Mouse (Mus musculus) ES-Bruce4 (cell line): ENCODE measurements at regions not wholly inside any gene's neighbourhood (a gene's known extent, or its start where the extent isn't known, plus 50 kb on each side); places are given as distances from the start of the nearest gene placed in this dataset.
A peak's percentile ranks its signal among the peaks of the same experiment; 100 is the strongest.

Experiments used
- H3K27ac ChIP-seq: 2 replicates; pipeline ENCODE4 v1.5.1; 2012; ENCODE audit warnings: low read length, inconsistent platforms; ENCODE audit not compliant: insufficient read depth
- H3K27me3 ChIP-seq: 2 replicates; pipeline ENCODE4 v1.6.1; 2012; ENCODE audit warnings: mild to moderate bottlenecking, low read length, inconsistent platforms; ENCODE audit not compliant: control insufficient read depth, poor library complexity, insufficient read depth, severe bottlenecking
- H3K36me3 ChIP-seq: 2 replicates; pipeline ENCODE4 v1.6.1; 2012; ENCODE audit warnings: inconsistent platforms, mild to moderate bottlenecking, low read length, moderate library complexity; ENCODE audit not compliant: control insufficient read depth, poor library complexity, insufficient read depth, severe bottlenecking
- H3K4me1 ChIP-seq: one replicate; pipeline ENCODE4 v1.8.1; 2011; ENCODE audit warnings: low read length; ENCODE audit not compliant: control insufficient read depth, insufficient read depth
- H3K4me3 ChIP-seq: 2 replicates; pipeline ENCODE4 v1.5.1; 2011; ENCODE audit warnings: low read depth, mild to moderate bottlenecking, low read length
- H3K9ac ChIP-seq: 2 replicates; pipeline ENCODE4 v1.6.1; 2012; ENCODE audit warnings: low read depth, mild to moderate bottlenecking, inconsistent platforms; ENCODE audit not compliant: poor library complexity, severe bottlenecking
- H3K9me3 ChIP-seq: replicated peaks from 2 replicates; pipeline ENCODE4 v1.6.1; 2012; ENCODE audit warnings: mild to moderate bottlenecking, low read length, inconsistent platforms; ENCODE audit not compliant: control insufficient read depth, poor library complexity, insufficient read depth, severe bottlenecking
- CTCF ChIP-seq: IDR thresholded peaks from one replicate; pipeline ENCODE4 v1.8.1; 2011; ENCODE audit warnings: low read depth, low read length
- EP300 ChIP-seq: IDR thresholded peaks from 2 replicates; pipeline ENCODE4 v1.6.1; 2011; ENCODE audit warnings: low read depth, low read length; ENCODE audit not compliant: insufficient read depth
- POLR2A ChIP-seq: IDR thresholded peaks from one replicate; pipeline ENCODE4 v1.8.1; 2011; ENCODE audit warnings: low read length; ENCODE audit not compliant: insufficient read depth

DNA sequence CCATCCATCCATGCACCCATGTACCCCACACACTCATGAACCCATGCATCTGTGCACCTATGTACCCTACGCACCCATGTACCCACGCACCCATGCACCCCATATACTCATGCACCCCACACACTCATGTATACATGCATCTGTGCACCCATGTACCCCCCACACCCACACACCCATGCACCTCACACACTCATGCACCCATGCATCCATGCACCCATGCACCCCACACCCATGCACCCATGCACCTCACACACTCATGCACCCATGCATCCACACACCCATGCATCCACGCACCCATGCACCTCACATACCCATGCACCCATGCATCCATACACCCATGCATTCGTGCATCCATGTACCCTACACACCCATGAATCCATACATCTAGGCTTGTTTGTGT is 63.6 kb downstream of the 4930564D02Rik start:
- Histone ChIP-seq H3K9me3 (no peaks in the 10 kb centered on the region), H3K36me3 (no peaks in the 10 kb centered on the region), H3K27ac (no peak overlapping the region), H3K4me1 (no peaks in the 10 kb centered on the region), H3K4me3 (no peak overlapping the region), H3K9ac (no peak overlapping the region), H3K27me3 (no peaks in the 10 kb centered on the region)
- TF ChIP-seq EP300, result no peak
- TF ChIP-seq CTCF, result no peak
- no peak for TF ChIP-seq POLR2A

- H3K4me1 ChIP-seq, result no peaks in the 10 kb centered on the region
- H3K27me3 ChIP-seq, result no peaks in the 10 kb centered on the region
- H3K9ac ChIP-seq, result no peak overlapping the region
- H3K4me3 ChIP-seq, result no peak overlapping the region
- H3K27ac ChIP-seq, result no peak overlapping the region
- no peak for TF ChIP-seq CTCF
- no peak for TF ChIP-seq POLR2A
- no peak for TF ChIP-seq EP300
- no peaks in the 10 kb centered on the region for H3K9me3 ChIP-seq
- no peaks in the 10 kb centered on the region for H3K36me3 ChIP-seq
Observed at GRCm38 (mm10) chr3:105131053-105131452, 64.4 kb downstream of the 4930564D02Rik start.

DNA sequence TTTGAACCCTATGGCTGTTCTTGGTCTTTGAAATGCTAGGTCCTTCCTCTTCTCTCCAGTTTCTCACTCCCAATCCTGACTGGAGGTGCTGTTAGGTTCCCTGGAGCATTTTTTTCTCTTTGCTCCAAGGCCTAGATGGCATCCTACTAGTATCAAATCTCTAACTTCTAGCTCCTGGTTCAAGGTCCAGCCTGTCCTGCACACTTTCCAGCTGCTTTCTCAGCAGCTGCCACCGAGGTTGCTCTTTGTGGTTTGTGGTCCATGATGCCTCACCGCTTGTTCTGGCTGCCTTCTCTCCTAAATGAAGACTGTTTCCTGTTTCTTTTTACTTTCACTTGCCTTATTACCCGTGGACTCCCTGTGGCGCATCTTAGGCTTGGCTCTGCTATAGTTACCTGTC is 66.4 kb downstream of the 4930564D02Rik start:
- TF ChIP-seq EP300 (no peak), POLR2A (no peak)
- Histone ChIP-seq H3K9ac (no peak overlapping the region), H3K36me3 (no peaks in the 10 kb centered on the region), H3K27ac (no peak overlapping the region), H3K9me3 (no peaks in the 10 kb centered on the region), H3K4me3 (no peak overlapping the region), H3K4me1 (no peaks in the 10 kb centered on the region), H3K27me3 (no peaks in the 10 kb centered on the region)

DNA sequence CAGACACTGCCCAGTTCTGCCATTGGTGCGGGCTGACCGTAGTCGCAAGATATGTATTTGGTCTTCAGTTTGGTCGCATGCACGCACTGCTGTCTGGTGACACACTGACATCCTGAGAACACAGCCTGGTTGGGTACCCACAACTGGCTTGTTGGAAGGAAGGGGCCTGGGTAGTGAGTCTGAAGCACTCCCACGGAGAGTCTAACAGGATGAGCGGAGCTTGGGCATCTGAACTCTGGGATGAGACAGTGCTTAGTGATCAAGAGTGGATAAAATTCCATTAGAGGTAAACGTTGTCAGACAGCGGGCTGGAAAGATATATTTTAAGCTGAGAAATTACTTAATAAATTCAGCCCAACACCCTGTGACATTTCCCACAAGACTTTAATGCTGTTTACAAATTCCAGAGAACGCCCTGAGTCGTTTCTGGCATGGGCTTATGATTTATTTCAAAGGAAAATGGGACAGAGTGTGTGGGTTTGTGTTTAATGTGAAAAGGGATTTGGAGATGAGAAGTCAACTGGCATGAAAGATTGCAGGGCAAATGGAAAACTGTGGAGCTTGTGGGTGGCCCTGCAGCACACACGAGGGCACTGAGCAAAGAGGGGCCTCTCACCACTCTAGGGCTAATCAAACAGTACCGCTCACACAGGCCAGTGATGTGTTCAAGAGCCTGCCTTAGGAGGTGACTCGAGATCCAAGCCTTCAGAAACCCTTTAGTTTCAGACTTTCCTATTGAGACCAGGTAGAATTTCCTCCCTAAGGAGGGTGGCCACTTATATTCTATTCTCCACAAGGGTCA is 74.7 kb downstream of the 4930564D02Rik start:
- no peak overlapping the region for H3K9ac ChIP-seq
- H3K27ac ChIP-seq, result no peak overlapping the region
- no peaks in the 10 kb centered on the region for H3K4me1 ChIP-seq
- H3K27me3 ChIP-seq, result no peaks in the 10 kb centered on the region; the same call in 1 of the 2 replicates
- no peaks in the 10 kb centered on the region for H3K36me3 ChIP-seq
- no peak for TF ChIP-seq POLR2A
- TF ChIP-seq CTCF, result no peak
- no peak for TF ChIP-seq EP300
- H3K4me3 ChIP-seq, result no peak overlapping the region
- H3K9me3 ChIP-seq, result no peaks in the 10 kb centered on the region

DNA sequence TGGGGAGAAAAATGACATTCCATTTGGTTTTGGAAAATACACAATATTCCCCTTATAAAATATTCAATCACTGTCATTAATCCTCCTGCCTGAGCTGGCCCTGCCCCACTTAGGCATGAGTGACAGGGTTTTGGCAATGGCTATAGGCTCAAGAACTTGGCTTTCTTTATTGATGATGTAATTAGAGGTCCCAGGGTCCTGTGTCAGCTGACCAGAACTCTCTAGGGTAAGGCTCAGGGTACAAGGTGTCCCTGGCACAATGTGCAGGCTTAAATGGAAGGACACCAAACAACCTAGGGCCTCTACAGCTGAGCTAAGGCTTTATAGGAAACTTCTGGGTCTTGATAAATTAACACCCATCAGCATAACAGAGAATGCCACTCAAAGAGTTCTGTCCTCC is 76.0 kb downstream of the 4930564D02Rik start:
- Histone ChIP-seq H3K4me1 (no peaks in the 10 kb centered on the region), H3K27ac (no peak overlapping the region), H3K9me3 (no peaks in the 10 kb centered on the region), H3K9ac (no peak overlapping the region), H3K27me3 (no peaks in the 10 kb centered on the region; the same call in 1 of the 2 replicates), H3K36me3 (no peaks in the 10 kb centered on the region), H3K4me3 (no peak overlapping the region)
- TF ChIP-seq EP300, result no peak
- TF ChIP-seq CTCF, result no peak
- no peak for TF ChIP-seq POLR2A

DNA sequence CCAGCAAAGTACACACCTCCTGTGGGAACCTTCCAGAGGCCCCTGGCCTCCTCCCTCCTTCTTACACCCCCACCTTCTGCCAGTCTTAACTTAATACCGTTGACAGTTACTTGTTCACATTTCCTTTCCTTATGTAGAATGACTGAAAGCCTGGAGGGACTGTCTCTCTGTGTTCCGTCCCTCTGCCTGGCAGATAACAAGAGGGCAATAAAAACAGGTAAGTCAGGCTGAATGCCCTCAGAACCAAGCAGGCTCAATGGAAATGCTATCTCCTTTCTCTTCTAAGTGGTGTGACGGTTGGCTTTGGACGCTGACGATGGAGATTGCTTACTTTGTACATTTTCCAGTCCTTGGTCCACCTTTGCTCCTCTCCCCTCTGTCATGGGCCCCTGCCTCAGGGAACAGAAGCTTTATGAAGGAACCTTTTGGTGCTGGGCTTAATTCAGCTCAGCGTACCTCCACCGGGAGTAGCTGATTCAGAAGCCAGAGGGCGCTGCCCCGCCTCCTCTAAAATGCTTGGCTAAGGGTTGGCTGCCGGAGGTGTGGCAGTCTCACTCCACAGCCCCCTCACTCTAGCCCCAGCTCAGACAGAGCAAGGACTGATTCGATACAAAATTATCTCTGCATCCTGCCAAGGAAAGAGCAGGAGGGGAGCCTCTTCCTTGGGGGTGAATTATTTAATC is 85.0 kb downstream of the 4930564D02Rik start:
- TF ChIP-seq POLR2A, result no peak
- peak; percentile 75 for TF ChIP-seq CTCF
- Histone ChIP-seq H3K9ac (no peak overlapping the region), H3K4me1 (no peaks in the 10 kb centered on the region), H3K4me3 (no peak overlapping the region), H3K27me3 (no peaks in the 10 kb centered on the region), H3K9me3 (no peaks in the 10 kb centered on the region; the same call in 1 of the 2 replicates), H3K27ac (no peak overlapping the region), H3K36me3 (no peaks in the 10 kb centered on the region)
